Mouse (Mus musculus) ES-Bruce4 (cell line): Measurements from ENCODE around the gene Gpatch2.

ENCODE experiments used
- CTCF ChIP-seq: IDR thresholded peaks from one replicate; pipeline ENCODE4 v1.8.1; 2011; ENCODE audit warnings: low read depth, low read length
- EP300 ChIP-seq: IDR thresholded peaks from 2 replicates; pipeline ENCODE4 v1.6.1; 2011; ENCODE audit warnings: low read depth, low read length; ENCODE audit not compliant: insufficient read depth
- POLR2A ChIP-seq: IDR thresholded peaks from one replicate; pipeline ENCODE4 v1.8.1; 2011; ENCODE audit warnings: low read length; ENCODE audit not compliant: insufficient read depth

GRCm38 (mm10) chr1:187282804-187283203, 67.5 kb downstream of the Gpatch2 start:
- TF ChIP-seq CTCF (no peak), POLR2A (no peak), EP300 (no peak)
